Mouse (Mus musculus): Measurements from ENCODE around the gene Efcc1. TPM values are rescaled to one million over a fixed set of nuclear protein-coding genes. Genes with fewer than 3 reads are reported as not detected.

Gene Efcc1
- total RNA-seq, 1 experiment: not detected

- Histone ChIP-seq H3K9ac (ENCODE audit: insufficient read depth, low read depth, low read length, poor library complexity, severe bottlenecking) (no peak overlapping the region), H3K36me3 (ENCODE audit: control insufficient read depth, insufficient read depth, low read length, poor library complexity, severe bottlenecking) (no peaks in the 10 kb centered on the region), H3K9me3 (ENCODE audit: control insufficient read depth, insufficient read depth, low read depth, low read length) (no peaks in the 10 kb centered on the region), H3K27ac (ENCODE audit: insufficient read depth, low read depth, low read length, poor library complexity, severe bottlenecking) (no peak overlapping the region), H3K4me1 (ENCODE audit: control insufficient read depth in 2 of 2, insufficient read depth in 2 of 2, low read length in 2 of 2, poor library complexity in 1 of 2) (no peaks in the 10 kb centered on the region), H3K4me3 (ENCODE audit: insufficient read depth in 1 of 2, low read depth in 1 of 2, low read length in 2 of 2, poor library complexity in 1 of 2, severe bottlenecking in 1 of 2) (no peak overlapping the region)
- DNase-seq (ENCODE audit: low read depth, low spot score): no peak
- peak; percentile 72 for TF ChIP-seq ZNF384 (IDR thresholded peaks at IDR 0.05; ENCODE audit: low read depth, low read length)
- TF ChIP-seq MAFK (IDR thresholded peaks at IDR 0.05; ENCODE audit: insufficient read depth, low read depth, low read length): no peak
- in situ Hi-C loops (cut with MboI; ENCODE audit: low sequenced_read_pairs in 2 of 2, unreplicated experiment in 2 of 2): no loop called here
Observed at GRCm38 (mm10) chr6:87748531-87748930, 17.9 kb downstream of the Efcc1 start.

GRCm38 (mm10) chr6:87750184-87750910 lies 19.7 kb downstream of the Efcc1 start:
- Histone ChIP-seq H3K9ac (ENCODE audit: insufficient read depth, low read depth, low read length, poor library complexity, severe bottlenecking) (no peak overlapping the region), H3K36me3 (ENCODE audit: control insufficient read depth, insufficient read depth, low read length, poor library complexity, severe bottlenecking) (no peaks in the 10 kb centered on the region), H3K27ac (ENCODE audit: insufficient read depth, low read depth, low read length, poor library complexity, severe bottlenecking) (no peak overlapping the region), H3K9me3 (ENCODE audit: control insufficient read depth, insufficient read depth, low read depth, low read length) (no peaks in the 10 kb centered on the region), H3K4me1 (ENCODE audit: control insufficient read depth in 2 of 2, insufficient read depth in 2 of 2, low read length in 2 of 2, poor library complexity in 1 of 2) (no peaks in the 10 kb centered on the region), H3K4me3 (ENCODE audit: insufficient read depth in 1 of 2, low read depth in 1 of 2, low read length in 2 of 2, poor library complexity in 1 of 2, severe bottlenecking in 1 of 2) (no peak overlapping the region)
- TF ChIP-seq MAFK (IDR thresholded peaks at IDR 0.05; ENCODE audit: insufficient read depth, low read depth, low read length) (no peak), ZC3H11A (IDR thresholded peaks at IDR 0.05; ENCODE audit: borderline replicate concordance, low read depth, low read length) (no peak), HCFC1 (IDR thresholded peaks at IDR 0.05; ENCODE audit: borderline replicate concordance, insufficient read depth, low read length) (no peak)
- in situ Hi-C loops (cut with MboI; ENCODE audit: low sequenced_read_pairs in 2 of 2, unreplicated experiment in 2 of 2): no loop called here
- DNase-seq (ENCODE audit: low read depth, low spot score): no peak

GRCm38 (mm10) chr6:87751574-87751973 lies 20.9 kb downstream of the Efcc1 start:
- no peaks in the 10 kb centered on the region for H3K4me1 ChIP-seq (ENCODE audit: control insufficient read depth in 2 of 2, insufficient read depth in 2 of 2, low read length in 2 of 2, poor library complexity in 1 of 2)
- H3K9me3 ChIP-seq (ENCODE audit: control insufficient read depth, insufficient read depth, low read depth, low read length): no peaks in the 10 kb centered on the region
- H3K4me3 ChIP-seq (ENCODE audit: insufficient read depth in 1 of 2, low read depth in 1 of 2, low read length in 2 of 2, poor library complexity in 1 of 2, severe bottlenecking in 1 of 2): no peak overlapping the region
- no peaks in the 10 kb centered on the region for H3K36me3 ChIP-seq (ENCODE audit: control insufficient read depth, insufficient read depth, low read length, poor library complexity, severe bottlenecking)
- no peak overlapping the region for H3K27ac ChIP-seq (ENCODE audit: insufficient read depth, low read depth, low read length, poor library complexity, severe bottlenecking)
- DNase-seq (ENCODE audit: low read depth, low spot score): no peak
- TF ChIP-seq CHD2 (IDR thresholded peaks at IDR 0.05; ENCODE audit: low read depth, low read length) (no peak), MAFK (IDR thresholded peaks at IDR 0.05; ENCODE audit: insufficient read depth, low read depth, low read length) (no peak), HCFC1 (IDR thresholded peaks at IDR 0.05; ENCODE audit: borderline replicate concordance, insufficient read depth, low read length) (no peak), ZNF384 (IDR thresholded peaks at IDR 0.05; ENCODE audit: low read depth, low read length) (no peak), ZC3H11A (IDR thresholded peaks at IDR 0.05; ENCODE audit: borderline replicate concordance, low read depth, low read length) (no peak)
- no peak overlapping the region for H3K9ac ChIP-seq (ENCODE audit: insufficient read depth, low read depth, low read length, poor library complexity, severe bottlenecking)
- in situ Hi-C loops (cut with MboI; ENCODE audit: low sequenced_read_pairs in 2 of 2, unreplicated experiment in 2 of 2): no loop called here

GRCm38 (mm10) chr6:87755196-87755595 lies 24.5 kb downstream of the Efcc1 start:
- no peak for DNase-seq (ENCODE audit: low read depth, low spot score)
- in situ Hi-C loops (cut with MboI; ENCODE audit: low sequenced_read_pairs in 2 of 2, unreplicated experiment in 2 of 2): no loop called here
- Histone ChIP-seq H3K4me1 (ENCODE audit: control insufficient read depth in 2 of 2, insufficient read depth in 2 of 2, low read length in 2 of 2, poor library complexity in 1 of 2) (no peaks in the 10 kb centered on the region), H3K4me3 (ENCODE audit: insufficient read depth in 1 of 2, low read depth in 1 of 2, low read length in 2 of 2, poor library complexity in 1 of 2, severe bottlenecking in 1 of 2) (no peak overlapping the region), H3K9ac (ENCODE audit: insufficient read depth, low read depth, low read length, poor library complexity, severe bottlenecking) (no peak overlapping the region), H3K9me3 (ENCODE audit: control insufficient read depth, insufficient read depth, low read depth, low read length) (no peaks in the 10 kb centered on the region), H3K36me3 (ENCODE audit: control insufficient read depth, insufficient read depth, low read length, poor library complexity, severe bottlenecking) (no peaks in the 10 kb centered on the region), H3K27ac (ENCODE audit: insufficient read depth, low read depth, low read length, poor library complexity, severe bottlenecking) (no peak overlapping the region)
- TF ChIP-seq HCFC1 (IDR thresholded peaks at IDR 0.05; ENCODE audit: borderline replicate concordance, insufficient read depth, low read length): no peak
- TF ChIP-seq MAFK (IDR thresholded peaks at IDR 0.05; ENCODE audit: insufficient read depth, low read depth, low read length): no peak
- TF ChIP-seq ZNF384 (IDR thresholded peaks at IDR 0.05; ENCODE audit: low read depth, low read length): no peak
- TF ChIP-seq CHD2 (IDR thresholded peaks at IDR 0.05; ENCODE audit: low read depth, low read length): no peak
- TF ChIP-seq ZC3H11A (IDR thresholded peaks at IDR 0.05; ENCODE audit: borderline replicate concordance, low read depth, low read length): no peak

- H3K9ac ChIP-seq (ENCODE audit: insufficient read depth, low read depth, low read length, poor library complexity, severe bottlenecking): no peak overlapping the region
- no peak overlapping the region for H3K27ac ChIP-seq (ENCODE audit: insufficient read depth, low read depth, low read length, poor library complexity, severe bottlenecking)
- no peaks in the 10 kb centered on the region for H3K36me3 ChIP-seq (ENCODE audit: control insufficient read depth, insufficient read depth, low read length, poor library complexity, severe bottlenecking)
- H3K4me1 ChIP-seq (ENCODE audit: control insufficient read depth in 2 of 2, insufficient read depth in 2 of 2, low read length in 2 of 2, poor library complexity in 1 of 2): no peaks in the 10 kb centered on the region
- in situ Hi-C loops (cut with MboI; ENCODE audit: low sequenced_read_pairs in 2 of 2, unreplicated experiment in 2 of 2): no loop called here
- no peak for DNase-seq (ENCODE audit: low read depth, low spot score)
- no peaks in the 10 kb centered on the region for H3K9me3 ChIP-seq (ENCODE audit: control insufficient read depth, insufficient read depth, low read depth, low read length)
- H3K4me3 ChIP-seq (ENCODE audit: insufficient read depth in 1 of 2, low read depth in 1 of 2, low read length in 2 of 2, poor library complexity in 1 of 2, severe bottlenecking in 1 of 2): no peak overlapping the region
- TF ChIP-seq MAFK (IDR thresholded peaks at IDR 0.05; ENCODE audit: insufficient read depth, low read depth, low read length): no peak
- no peak for TF ChIP-seq ZNF384 (IDR thresholded peaks at IDR 0.05; ENCODE audit: low read depth, low read length)
- TF ChIP-seq CHD2 (IDR thresholded peaks at IDR 0.05; ENCODE audit: low read depth, low read length): no peak
- TF ChIP-seq ZC3H11A (IDR thresholded peaks at IDR 0.05; ENCODE audit: borderline replicate concordance, low read depth, low read length): no peak
- TF ChIP-seq HCFC1 (IDR thresholded peaks at IDR 0.05; ENCODE audit: borderline replicate concordance, insufficient read depth, low read length): no peak
Observed at GRCm38 (mm10) chr6:87756896-87757295, 26.2 kb downstream of the Efcc1 start.
